Mouse (Mus musculus) erythroblast, embryonic 14.5 days (primary cell): Measurements from ENCODE around the gene Gpr137.

ENCODE experiments used
- GATA1 ChIP-seq: IDR thresholded peaks from 2 replicates; pipeline ENCODE4 v1.6.1; 2012; ENCODE audit warnings: low read length, inconsistent platforms, mixed read lengths
- TAL1 ChIP-seq: IDR thresholded peaks from 3 replicates; pipeline ENCODE4 v1.6.1; 2012; ENCODE audit warnings: low read length, inconsistent platforms, mixed read lengths

DNA sequence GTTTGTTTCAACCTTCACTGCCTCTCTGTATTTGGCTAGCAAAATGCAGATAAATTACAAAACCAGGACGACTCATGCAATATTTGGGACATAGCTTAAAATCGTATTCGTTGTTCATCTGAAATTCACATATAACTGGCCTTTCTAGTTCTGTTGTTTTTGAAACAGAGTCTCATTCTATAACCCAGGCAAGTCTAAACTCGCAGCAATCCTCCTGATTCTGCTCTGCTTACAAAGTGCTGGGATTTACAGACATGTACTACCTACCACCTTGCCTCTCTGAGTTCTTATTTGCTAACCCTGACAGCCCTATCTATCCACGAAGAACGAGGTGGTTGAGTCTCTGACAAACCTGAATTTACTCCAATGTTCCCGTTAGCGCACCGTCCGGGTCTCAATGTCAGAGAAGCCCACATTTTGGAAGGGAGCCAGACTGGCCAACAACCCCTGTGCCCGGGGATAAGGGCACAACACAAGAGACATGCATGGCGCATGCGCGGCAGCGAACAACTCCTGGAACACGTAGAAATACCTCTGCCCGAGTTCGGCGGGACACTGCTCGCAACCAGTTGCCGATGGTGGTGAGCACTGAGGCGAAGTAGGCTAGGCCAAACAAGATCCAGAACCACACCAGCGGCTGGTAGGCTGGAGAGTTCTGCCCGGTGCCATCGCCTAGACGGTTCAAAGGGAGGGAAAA, 15.6 kb downstream of the Gpr137 start:
- TF ChIP-seq TAL1 (no peak), GATA1 (no peak)
